Mouse (Mus musculus) intestine, postnatal 0 days (tissue): ENCODE results near the gene Chst11. TPM values are rescaled to one million over a fixed set of nuclear protein-coding genes. Genes with fewer than 3 reads are reported as not detected.
A peak's percentile ranks its signal among the peaks of the same experiment; 100 is the strongest.

Experiments used
- ATAC-seq: fragments of 200-750 bp; cut with Nextera tagmentation; 2 replicates; pipeline ENCODE4 v1.8.0; 2017; ENCODE audit warnings: mild to moderate bottlenecking, moderate TSS enrichment, moderate library complexity
- H3K27ac ChIP-seq: fragments of 300-500 bp; sonication (generic); 2 replicates; pipeline ENCODE4 v1.5.1; 2014; ENCODE audit warnings: mild to moderate bottlenecking, low read depth, low read length, moderate library complexity
- H3K27me3 ChIP-seq: fragments of 300-500 bp; sonication (generic); replicated peaks from 2 replicates; pipeline ENCODE4 v1.6.1; 2014; ENCODE audit warnings: low read length, mixed read lengths; ENCODE audit not compliant: control insufficient read depth, insufficient read depth
- H3K36me3 ChIP-seq: fragments of 300-500 bp; sonication (generic); 2 replicates; pipeline ENCODE4 v1.6.1; 2014; ENCODE audit warnings: mild to moderate bottlenecking, moderate library complexity; ENCODE audit not compliant: control insufficient read depth, insufficient read depth
- H3K4me1 ChIP-seq: fragments of 300-500 bp; sonication (generic); replicated peaks from 2 replicates; pipeline ENCODE4 v1.6.1; 2014; ENCODE audit warnings: antibody characterized with exemption, low read length, mixed read lengths; ENCODE audit not compliant: control insufficient read depth, insufficient read depth
- H3K4me2 ChIP-seq: fragments of 300-500 bp; sonication (generic); replicated peaks from 2 replicates; pipeline ENCODE4 v1.6.1; 2014; ENCODE audit warnings: low read depth, mild to moderate bottlenecking, moderate library complexity
- H3K4me3 ChIP-seq: fragments of 300-500 bp; sonication (generic); 2 replicates; pipeline ENCODE4 v1.5.1; 2014; ENCODE audit warnings: low read depth, low read length
- H3K9ac ChIP-seq: fragments of 300-500 bp; sonication (generic); 2 replicates; pipeline ENCODE4 v1.6.1; 2014; ENCODE audit warnings: mild to moderate bottlenecking, low read depth, low read length
- H3K9me3 ChIP-seq: fragments of 300-500 bp; sonication (generic); 2 replicates; pipeline ENCODE4 v1.6.1; 2016; ENCODE audit warnings: mixed run types; ENCODE audit not compliant: control insufficient read depth
- CTCF ChIP-seq: sonication (generic); IDR thresholded peaks from 2 replicates; pipeline ENCODE4 v1.5.1; 2016; ENCODE audit warnings: low read depth, mild to moderate bottlenecking, control low read depth, antibody characterized with exemption, moderate library complexity
- WGBS: fragments of 180-500 bp; shearing (Covaris S2); extraction: QIAGEN DNeasy Blood & Tissue Kit; methylation state at CpG from one replicate; pipeline ENCODE4 v1.1.7; 2014; 5-methylcytosine and 5-hydroxymethylcytosine counted together
- polyA plus RNA-seq: library from polyadenylated mRNA; unstranded; fragments of >200 nt; fragmentation: Nextera tagmentation; extraction: Ambion mirVana; gene quantifications from 2 replicates; pipeline ENCODE4 v1.2.1, GENCODE M21; 2015

Gene Chst11
- polyA plus RNA-seq, 1 experiment from 2014 or later: 0.50 TPM

DNA sequence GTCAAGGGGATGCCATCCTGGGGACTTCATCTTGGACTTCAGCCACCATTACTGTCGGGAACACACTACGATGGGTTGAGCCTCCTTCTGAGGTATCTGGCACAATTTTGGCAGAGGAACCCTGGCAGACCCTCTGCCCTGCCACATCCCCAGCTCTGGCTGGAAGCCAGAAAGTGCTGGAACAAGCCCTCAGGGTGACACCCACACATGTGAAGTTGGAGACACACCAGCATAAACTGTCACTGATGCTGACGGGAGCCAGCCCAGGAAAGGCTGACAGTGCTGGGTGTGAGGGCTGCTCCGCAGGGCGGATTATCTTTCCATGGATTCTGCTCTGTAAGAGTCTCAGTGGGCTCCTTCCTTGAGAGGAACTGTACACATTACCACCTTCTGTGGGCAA is 201.7 kb downstream of the Chst11 start:
- Histone ChIP-seq H3K4me2 (no peak overlapping the region), H3K27me3 (no peaks in the 10 kb centered on the region), H3K4me3 (no peak overlapping the region), H3K4me1 (no peaks in the 10 kb centered on the region), H3K27ac (no peak overlapping the region), H3K9ac (no peak overlapping the region), H3K36me3 (peaks cover 5% of the 10 kb centered on the region; the same call in 1 of the 2 replicates), H3K9me3 (no peaks in the 10 kb centered on the region)
- no peak for ATAC-seq
- no peak for TF ChIP-seq CTCF
- 66% methylated on average over 5 of the region's 5 CpGs for WGBS

GRCm38 (mm10) chr10:83189071-83189470 is 203.8 kb downstream of the Chst11 start:
- no peak for ATAC-seq
- Histone ChIP-seq H3K27me3 (no peaks in the 10 kb centered on the region), H3K4me1 (no peaks in the 10 kb centered on the region), H3K9me3 (no peaks in the 10 kb centered on the region), H3K27ac (no peak overlapping the region), H3K4me3 (no peak overlapping the region), H3K9ac (no peak overlapping the region), H3K36me3 (peaks cover 5% of the 10 kb centered on the region; the same call in 1 of the 2 replicates), H3K4me2 (no peak overlapping the region)
- no peak for TF ChIP-seq CTCF
- WGBS: 98% methylated on average over 5 of the region's 5 CpGs

GRCm38 (mm10) chr10:83191476-83191875 is 206.2 kb downstream of the Chst11 start:
- Histone ChIP-seq H3K27ac (no peak overlapping the region), H3K27me3 (no peaks in the 10 kb centered on the region), H3K4me3 (no peak overlapping the region), H3K4me2 (no peak overlapping the region), H3K9me3 (no peaks in the 10 kb centered on the region), H3K9ac (no peak overlapping the region), H3K4me1 (no peaks in the 10 kb centered on the region), H3K36me3 (peaks cover 5% of the 10 kb centered on the region; the same call in 1 of the 2 replicates)
- TF ChIP-seq CTCF: no peak
- ATAC-seq: no peak
- 96% methylated on average over 17 of the region's 17 CpGs for WGBS

GRCm38 (mm10) chr10:83191982-83192381 is 206.7 kb downstream of the Chst11 start:
- TF ChIP-seq CTCF: no peak
- no peak overlapping the region for H3K4me2 ChIP-seq
- no peak for ATAC-seq
- H3K9ac ChIP-seq: no peak overlapping the region
- WGBS: 74% methylated on average over 6 of the region's 6 CpGs
- H3K4me1 ChIP-seq: no peaks in the 10 kb centered on the region
- no peaks in the 10 kb centered on the region for H3K9me3 ChIP-seq
- peaks cover 5% of the 10 kb centered on the region; the same call in 1 of the 2 replicates for H3K36me3 ChIP-seq
- H3K27ac ChIP-seq: no peak overlapping the region
- no peak overlapping the region for H3K4me3 ChIP-seq
- H3K27me3 ChIP-seq: no peaks in the 10 kb centered on the region

GRCm38 (mm10) chr10:83197690-83198336 is 212.5 kb downstream of the Chst11 start:
- TF ChIP-seq CTCF: peak; percentile 85
- H3K4me3 ChIP-seq: no peak overlapping the region
- no peaks in the 10 kb centered on the region for H3K9me3 ChIP-seq
- no peak overlapping the region for H3K27ac ChIP-seq
- no peaks in the 10 kb centered on the region for H3K27me3 ChIP-seq
- ATAC-seq: no peak
- H3K36me3 ChIP-seq: no peaks in the 10 kb centered on the region
- no peak overlapping the region for H3K4me2 ChIP-seq
- no peaks in the 10 kb centered on the region for H3K4me1 ChIP-seq
- H3K9ac ChIP-seq: no peak overlapping the region
- 58% methylated on average over 11 of the region's 11 CpGs for whole genome bisulfite sequencing

GRCm38 (mm10) chr10:83198692-83199091 is 213.4 kb downstream of the Chst11 start:
- ATAC-seq: no peak
- WGBS: 65% methylated on average over 5 of the region's 5 CpGs

More at GRCm38 (mm10) chr10:83198692-83199091, 213.4 kb downstream of the Chst11 start:
- H3K27ac ChIP-seq: no peak overlapping the region
- no peak overlapping the region for H3K9ac ChIP-seq
- TF ChIP-seq CTCF: no peak
- H3K9me3 ChIP-seq: no peaks in the 10 kb centered on the region
- no peaks in the 10 kb centered on the region for H3K27me3 ChIP-seq
- no peaks in the 10 kb centered on the region for H3K4me1 ChIP-seq
- no peak overlapping the region for H3K4me3 ChIP-seq
- H3K4me2 ChIP-seq: no peak overlapping the region
- H3K36me3 ChIP-seq: no peaks in the 10 kb centered on the region
